Mouse (Mus musculus) frontal cortex, postnatal 25 days (tissue): ENCODE results near the gene Nnmt.

ENCODE experiments used
- DNase-seq, 2 experiments: peaks; one replicate each; pipeline ENCODE4 v3.0.0; 2022; ENCODE audit warnings: low spot score in 2 of 2

The Nnmt gene

GRCm38 (mm10) chr9:48635576-48636350 lies 30.8 kb upstream of the Nnmt start:
- DNase-seq, result no peak

DNA sequence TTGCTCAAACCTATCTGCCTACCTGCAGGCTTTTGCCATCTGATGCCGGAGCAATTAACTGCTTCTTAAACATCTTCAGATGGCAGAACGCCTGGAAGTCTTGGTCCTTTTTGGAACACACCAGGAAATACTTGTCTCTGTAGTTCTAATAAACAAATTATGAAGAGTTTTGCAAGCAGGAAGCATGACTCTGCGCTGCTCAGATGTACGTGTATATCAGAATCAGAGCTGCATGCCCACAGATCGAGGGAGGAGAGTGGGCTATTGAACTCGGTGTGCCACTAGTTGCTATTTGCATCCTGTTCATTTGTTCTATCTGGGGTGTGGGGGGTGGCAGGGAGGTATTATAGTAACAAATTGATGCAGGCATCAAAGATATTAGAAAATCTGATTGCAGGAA lies 28.2 kb upstream of the Nnmt start:
- no peak for DNase-seq

DNA sequence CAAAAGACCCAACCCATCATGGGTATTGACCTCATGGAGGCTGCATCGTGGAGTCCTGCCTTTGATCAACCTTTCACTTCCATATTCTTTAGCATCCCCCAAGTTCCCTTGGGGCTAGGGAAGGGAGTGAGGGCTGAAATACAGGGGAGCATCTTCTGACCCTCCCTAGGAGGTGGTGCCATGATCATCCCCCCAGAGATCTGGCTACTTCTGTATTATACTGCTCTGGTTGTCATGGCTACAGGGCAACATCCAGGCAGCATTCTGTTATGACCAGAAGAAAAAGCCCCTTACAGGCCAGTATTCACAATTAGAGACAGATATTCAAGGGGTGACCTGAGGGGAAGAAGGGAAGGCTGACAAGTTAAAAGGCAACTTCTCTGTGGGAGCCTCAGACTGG lies 14.3 kb upstream of the Nnmt start:
- no peak for DNase-seq

DNA sequence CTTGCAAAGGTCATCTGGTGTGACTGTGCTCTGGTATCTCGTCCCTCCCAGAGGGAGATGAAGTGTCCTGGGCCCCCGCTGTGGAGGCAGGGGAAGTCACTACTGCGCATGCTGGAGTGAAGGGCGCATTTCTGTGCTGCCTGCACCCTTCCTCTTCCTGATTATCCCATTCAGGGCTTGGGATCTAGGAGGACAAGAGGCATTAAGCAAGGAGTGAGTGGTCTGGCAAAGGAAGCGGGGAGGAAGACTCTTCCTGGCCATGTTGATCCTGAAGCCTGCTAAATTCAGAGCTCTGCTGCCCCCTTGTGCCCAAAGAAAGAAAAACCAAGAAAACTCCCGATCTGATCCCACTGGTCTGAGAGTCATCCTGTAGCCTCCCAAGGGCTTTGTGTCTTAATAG lies 13.6 kb upstream of the Nnmt start:
- peak; percentile 54 to 57 for DNase-seq

DNA sequence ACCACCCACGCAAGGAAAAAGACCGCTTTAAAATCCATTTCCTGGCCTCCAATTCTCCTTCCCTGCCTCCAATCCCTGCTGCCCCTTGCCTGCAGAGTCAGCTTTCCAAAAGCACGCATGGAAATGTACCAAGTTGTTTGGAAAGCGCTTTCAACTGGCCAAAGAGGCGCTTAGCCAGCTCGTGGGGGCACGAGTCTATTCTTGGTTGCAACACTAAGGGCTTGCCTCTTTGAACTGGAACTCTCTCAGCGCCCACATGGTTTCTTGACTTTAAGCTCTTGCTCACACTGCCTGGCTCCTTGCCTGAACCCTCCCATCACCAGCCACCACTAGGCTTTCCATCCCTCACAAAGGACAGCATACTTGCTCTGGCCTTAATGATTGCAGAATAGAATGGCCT lies 13.2 kb upstream of the Nnmt start:
- DNase-seq, result no peak

DNA sequence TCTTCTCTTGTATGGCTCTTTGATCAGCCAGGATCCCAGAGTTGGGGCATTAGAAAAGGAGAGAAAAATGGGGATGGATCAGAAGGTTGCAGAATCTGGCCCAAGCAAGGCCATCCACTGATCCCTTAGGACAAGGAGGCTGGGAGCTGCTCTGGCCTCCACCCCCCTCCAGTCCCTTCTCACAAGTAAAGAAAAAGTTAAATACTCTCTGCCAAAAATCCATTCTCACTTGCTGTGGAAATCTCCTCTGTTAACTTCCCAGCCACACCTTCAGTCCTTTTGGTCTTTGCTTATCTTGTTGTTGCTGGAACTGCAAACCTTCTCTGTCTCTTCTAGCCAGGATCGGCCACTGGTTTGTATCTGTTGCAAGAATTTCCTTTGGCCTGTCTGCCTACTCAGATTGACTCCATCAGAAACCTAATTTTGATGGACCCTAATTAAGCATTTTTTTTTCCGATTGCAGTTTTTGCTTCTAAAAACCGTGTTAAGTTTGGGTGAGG lies 12.6 kb upstream of the Nnmt start:
- DNase-seq, result no peak

DNA sequence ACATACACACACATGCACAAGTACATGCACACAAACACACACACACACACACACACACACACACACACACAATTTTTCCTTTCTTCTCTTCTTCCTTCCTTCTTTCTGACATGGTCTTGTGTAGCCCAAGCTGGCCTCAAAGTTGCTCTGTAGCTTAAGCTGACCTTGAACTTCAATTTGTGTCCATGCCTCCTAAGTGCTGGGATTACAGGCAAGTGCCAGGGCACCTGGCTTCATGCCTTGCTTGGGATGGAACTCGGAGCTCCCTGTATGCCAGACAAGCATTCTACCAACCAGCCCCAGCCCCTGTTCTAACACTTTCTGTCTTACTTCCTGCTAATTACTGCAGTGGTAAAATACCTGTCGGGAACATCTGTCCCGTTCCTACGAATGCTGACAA lies 8.3 kb upstream of the Nnmt start:
- no peak for DNase-seq

DNA sequence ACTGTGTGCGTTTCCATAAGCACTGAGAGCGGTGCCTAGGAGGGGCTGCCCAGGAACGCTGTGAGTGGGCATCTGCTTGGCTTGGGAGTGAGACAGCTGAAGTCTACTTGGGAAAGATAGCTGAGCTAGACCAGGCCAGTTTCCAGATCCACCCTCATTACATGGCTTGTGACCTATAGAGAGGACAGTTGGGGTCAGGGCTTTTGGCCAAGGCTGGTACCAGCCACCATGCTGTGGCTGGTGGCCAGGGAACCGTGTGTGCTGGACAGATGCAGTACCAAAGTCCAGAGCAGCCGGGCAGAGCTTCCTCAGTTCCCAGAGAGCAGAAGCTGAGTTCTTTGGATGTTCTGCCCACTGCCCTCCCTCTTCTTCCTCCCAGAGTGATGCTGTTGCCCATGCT lies 7.6 kb upstream of the Nnmt start:
- no peak for DNase-seq

GRCm38 (mm10) chr9:48611032-48611431 lies 6.1 kb upstream of the Nnmt start:
- no peak for DNase-seq

DNA sequence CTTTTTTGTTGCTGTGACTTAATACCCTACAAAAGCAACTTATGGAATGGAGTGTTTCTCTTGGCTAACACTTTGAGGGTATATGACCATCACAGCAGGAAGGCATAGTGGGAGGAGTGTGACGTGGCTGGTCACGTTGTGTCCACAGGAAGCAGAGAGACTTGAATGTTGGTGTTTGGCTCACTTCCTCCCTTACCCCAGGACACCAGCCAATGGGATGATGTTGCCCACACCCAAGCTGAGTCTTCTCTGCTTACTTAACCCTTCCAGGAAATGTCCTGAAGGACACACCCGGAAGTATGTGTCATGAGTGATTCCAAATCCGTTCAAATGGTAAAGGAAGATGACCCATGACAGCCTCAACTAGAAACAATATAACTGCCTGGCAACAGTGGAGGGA lies 4.8 kb upstream of the Nnmt start:
- DNase-seq, result no peak

DNA sequence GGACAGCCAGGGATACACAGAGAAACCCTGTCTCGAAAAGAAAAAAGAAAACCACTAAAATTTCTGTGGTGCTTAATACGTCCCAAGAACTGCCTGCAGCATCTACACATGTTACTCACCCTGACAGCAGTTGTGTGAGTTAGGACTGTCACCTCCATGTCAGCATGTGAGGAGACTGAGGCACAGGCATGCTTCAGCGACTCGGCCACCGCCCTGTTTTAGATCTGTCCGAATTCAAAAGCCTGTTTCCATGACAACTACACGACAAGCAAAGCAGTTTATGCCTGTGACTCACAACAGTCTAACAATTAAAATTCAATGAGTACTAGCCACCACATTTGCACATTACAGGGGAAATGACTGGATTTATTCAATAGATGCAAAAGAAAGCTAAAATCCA lies 2.5 kb upstream of the Nnmt start:
- DNase-seq, result no peak

GRCm38 (mm10) chr9:48606171-48606570 lies 1.2 kb upstream of the Nnmt start:
- DNase-seq, result no peak

GRCm38 (mm10) chr9:48605697-48606096 lies 744 bp upstream of the Nnmt start:
- DNase-seq, result no peak

- no peak for DNase-seq
Observed at GRCm38 (mm10) chr9:48604226-48604625, 727 bp downstream of the Nnmt start.

DNA sequence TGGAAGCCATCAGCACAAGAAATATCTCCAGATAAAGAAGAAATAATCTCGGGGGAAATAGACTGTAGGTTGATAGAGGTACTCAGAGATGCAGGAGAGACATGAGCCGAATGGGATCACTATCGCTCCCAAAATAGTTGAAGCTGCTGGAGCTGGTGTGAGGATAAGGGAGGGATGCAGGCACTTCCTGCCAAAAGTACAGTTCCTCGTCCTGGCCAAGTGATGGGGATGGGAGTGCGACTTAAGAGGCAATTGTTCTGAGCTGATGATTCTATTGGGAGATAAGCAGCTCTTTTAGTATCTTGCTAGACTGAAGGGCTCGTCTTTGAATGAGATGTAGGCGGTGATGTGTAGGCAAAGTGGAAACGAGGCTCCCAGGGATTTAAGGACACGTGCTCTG lies 4.1 kb downstream of the Nnmt start:
- no peak for DNase-seq

- DNase-seq, result no peak
Observed at GRCm38 (mm10) chr9:48600066-48600465, 4.9 kb downstream of the Nnmt start.

DNA sequence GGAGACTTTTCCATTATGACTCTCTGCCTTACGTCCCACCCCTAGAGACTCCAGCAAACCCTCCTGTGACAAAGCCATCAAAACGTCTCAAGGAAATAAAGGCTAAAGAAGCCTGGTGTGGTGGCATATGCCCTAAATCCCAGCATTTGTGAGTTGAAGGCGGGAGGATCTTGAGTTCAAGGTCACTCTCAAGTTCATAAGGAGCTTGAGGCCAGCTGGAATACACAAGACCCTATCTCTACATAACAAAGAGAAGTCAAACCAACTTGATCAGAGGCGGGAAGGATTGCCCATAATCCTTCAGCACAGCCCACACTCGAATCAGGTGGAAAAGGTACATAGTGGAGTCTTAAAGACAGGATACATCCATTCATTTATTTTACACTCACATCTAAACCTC lies 7.5 kb downstream of the Nnmt start:
- no peak for DNase-seq

GRCm38 (mm10) chr9:48596924-48597323 lies 8.0 kb downstream of the Nnmt start:
- DNase-seq, result no peak

DNA sequence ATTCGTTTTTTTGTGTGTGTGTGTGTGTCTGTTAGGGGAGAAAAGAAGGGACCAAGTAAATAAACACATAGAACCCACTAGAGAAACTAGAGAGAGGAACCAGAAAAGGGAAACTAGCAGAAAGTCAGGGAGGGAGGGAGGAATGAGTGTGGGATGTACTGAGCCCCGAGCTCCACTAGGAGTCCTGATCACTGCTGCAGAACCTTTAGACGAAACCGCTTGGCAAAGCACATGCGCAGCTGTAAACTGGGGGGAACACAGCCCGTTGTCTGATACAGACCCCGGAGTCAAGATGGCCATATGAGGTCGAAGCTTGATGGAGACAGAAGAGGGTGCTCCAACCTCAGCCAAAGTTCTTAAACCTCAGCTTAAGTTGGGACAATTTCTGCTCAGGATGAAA lies 11.0 kb downstream of the Nnmt start:
- DNase-seq, result no peak

- no peak for DNase-seq
Observed at GRCm38 (mm10) chr9:48590606-48591005, 14.3 kb downstream of the Nnmt start.

DNA sequence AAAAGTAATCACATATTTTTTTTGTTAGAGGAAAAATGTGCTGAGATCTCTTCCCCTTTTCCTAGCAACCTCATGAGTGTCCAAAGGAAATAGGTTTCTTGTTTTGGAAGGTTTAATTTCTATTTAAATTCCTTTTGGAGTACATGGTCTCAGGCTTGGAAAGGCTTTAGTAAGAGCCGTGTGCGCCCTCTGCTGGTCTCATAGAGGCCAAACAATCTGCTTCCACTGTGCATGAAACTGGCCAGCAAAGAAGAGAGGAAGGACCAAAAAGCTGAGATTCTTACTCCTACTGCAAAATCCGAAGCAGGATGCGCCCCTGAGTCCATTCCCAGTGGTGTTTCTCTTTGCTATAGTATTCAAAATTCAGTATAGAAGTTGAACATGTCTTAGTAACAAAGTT lies 18.6 kb downstream of the Nnmt start:
- DNase-seq, result peak; percentile 38 to 65

GRCm38 (mm10) chr9:48580808-48581207 lies 24.1 kb downstream of the Nnmt start:
- DNase-seq, result no peak

GRCm38 (mm10) chr9:48562388-48562787 lies 42.6 kb downstream of the Nnmt start:
- no peak for DNase-seq
